Mouse (Mus musculus) naive thymus-derived CD4-positive, alpha-beta T cell, adult 2 months (primary cell): Measurements from ENCODE around the gene Aldh5a1.
A peak's percentile ranks its signal among the peaks of the same experiment; 100 is the strongest.

Source experiments
- DNase-seq: peaks from one replicate; pipeline ENCODE4 v3.0.0-alpha.2; 2011; ENCODE audit warnings: low read depth

The Aldh5a1 gene

GRCm38 (mm10) chr13:24933199-24933598, 4.3 kb downstream of the Aldh5a1 start:
- DNase-seq = no peak

- DNase-seq = no peak
Measured at GRCm38 (mm10) chr13:24930591-24930990, 6.9 kb downstream of the Aldh5a1 start.

- DNase-seq = no peak
Measured at GRCm38 (mm10) chr13:24923991-24924390, 13.5 kb downstream of the Aldh5a1 start.

- DNase-seq = peak; percentile 81
Measured at GRCm38 (mm10) chr13:24921281-24921680, 16.2 kb downstream of the Aldh5a1 start.

- peak; percentile 88 for DNase-seq
Measured at GRCm38 (mm10) chr13:24920333-24920977, 17.0 kb downstream of the Aldh5a1 start.

GRCm38 (mm10) chr13:24915831-24916230, 21.6 kb downstream of the Aldh5a1 start:
- DNase-seq = no peak

- DNase-seq = no peak
Measured at GRCm38 (mm10) chr13:24914915-24915314, 22.5 kb downstream of the Aldh5a1 start.

GRCm38 (mm10) chr13:24913576-24913975, 23.9 kb downstream of the Aldh5a1 start:
- DNase-seq = no peak

GRCm38 (mm10) chr13:24909112-24909511, 28.3 kb downstream of the Aldh5a1 start:
- DNase-seq = no peak

GRCm38 (mm10) chr13:24906831-24907570, 30.5 kb downstream of the Aldh5a1 start:
- DNase-seq = no peak

- no peak for DNase-seq
Measured at GRCm38 (mm10) chr13:24905422-24905821, 32.0 kb downstream of the Aldh5a1 start.

- DNase-seq = no peak
Measured at GRCm38 (mm10) chr13:24903412-24903811, 34.0 kb downstream of the Aldh5a1 start.

- DNase-seq = no peak
Measured at GRCm38 (mm10) chr13:24901916-24902315, 35.5 kb downstream of the Aldh5a1 start.

- DNase-seq = no peak
Measured at GRCm38 (mm10) chr13:24893880-24894279, 43.6 kb downstream of the Aldh5a1 start.

GRCm38 (mm10) chr13:24892516-24892915, 44.9 kb downstream of the Aldh5a1 start:
- no peak for DNase-seq

GRCm38 (mm10) chr13:24889554-24889953, 47.9 kb downstream of the Aldh5a1 start:
- DNase-seq = no peak

GRCm38 (mm10) chr13:24882411-24882810, 55.0 kb downstream of the Aldh5a1 start:
- DNase-seq = no peak

- no peak for DNase-seq
Measured at GRCm38 (mm10) chr13:24880704-24881103, 56.8 kb downstream of the Aldh5a1 start.

GRCm38 (mm10) chr13:24880208-24880607, 57.3 kb downstream of the Aldh5a1 start:
- DNase-seq = no peak

GRCm38 (mm10) chr13:24879359-24880040, 58.0 kb downstream of the Aldh5a1 start:
- DNase-seq = no peak

- DNase-seq = no peak
Measured at GRCm38 (mm10) chr13:24868233-24868632, 69.2 kb downstream of the Aldh5a1 start.

- no peak for DNase-seq
Measured at GRCm38 (mm10) chr13:24867789-24868188, 69.7 kb downstream of the Aldh5a1 start.
